ENCODE assay signal across 15 mouse cellular contexts in genomic region chr8:123675611-123676010, GRCm38 (mm10). TPM values are rescaled to one million over a fixed set of nuclear protein-coding genes. Genes with fewer than 3 reads are reported as not detected.
A peak's percentile ranks its signal among the peaks of the same experiment; 100 is the strongest.
DNase-seq lines count a peak whose midpoint lies in the region; ATAC-seq and TF ChIP-seq lines count a peak whose summit lies in the region.
"Had no signal": no experiment of that assay in that cellular context is flagged by ENCODE, and none has a peak within 500 bp of the region (broad histone marks: within the 10 kb centered on the region; RNA-seq: fewer than 3 reads in every experiment).

No protein-coding gene starts in this region.

- 0 out of 2 replicates have a peak, but pooled peaks have one; percentile 18 for ATAC-seq in heart, embryonic 12.5 days (ENCODE audit: insufficient number of reproducible peaks, low FRiP score)
- no peak for ATAC-seq in hindbrain, embryonic 13.5 days (ENCODE audit: low FRiP score)

- H3K4me3 ChIP-seq in heart, embryonic 12.5 days, result no peak overlapping the region
- no peak overlapping the region for H3K4me3 ChIP-seq in hindbrain, embryonic 13.5 days

- H3K4me1 ChIP-seq in heart, embryonic 12.5 days (replicated peaks), result peaks cover 14% of the 10 kb centered on the region
- H3K4me1 ChIP-seq in hindbrain, embryonic 13.5 days (replicated peaks), result peaks cover 19% of the 10 kb centered on the region

- intact Hi-C loops in heart, postnatal 10 days (cut with DNase I), result no loop called here

- H3K9me3 ChIP-seq in heart, embryonic 12.5 days (replicated peaks), result no peaks in the 10 kb centered on the region
- H3K9me3 ChIP-seq in hindbrain, embryonic 13.5 days, result no peaks in the 10 kb centered on the region

- peak overlapping the region; percentile 59 for H3K27ac ChIP-seq in heart, embryonic 12.5 days (ENCODE audit: poor library complexity, severe bottlenecking)
- H3K27ac ChIP-seq in hindbrain, embryonic 13.5 days, result peak overlapping the region; percentile 55
- H3K27ac ChIP-seq: liver, embryonic 14.5 days had no signal

- H3K4me2 ChIP-seq in heart, embryonic 12.5 days, result peak overlapping the region; percentile 28
- H3K4me2 ChIP-seq in hindbrain, embryonic 13.5 days, result no peak overlapping the region

- H3K36me3 ChIP-seq in heart, embryonic 12.5 days, result no peaks in the 10 kb centered on the region
- H3K36me3 ChIP-seq in hindbrain, embryonic 13.5 days, result no peaks in the 10 kb centered on the region

- H3K9ac ChIP-seq in heart, embryonic 12.5 days, result 0 out of 2 replicates have a peak overlapping the region, but pooled peaks have one; percentile 27
- no peak overlapping the region for H3K9ac ChIP-seq in hindbrain, embryonic 13.5 days
- H3K9ac ChIP-seq: liver, embryonic 14.5 days had no signal

- 12% methylated on average over 5 of the region's 5 CpGs for WGBS in heart, embryonic 12.5 days
- 57% methylated on average over 5 of the region's 5 CpGs for WGBS in hindbrain, embryonic 13.5 days

- 0 out of 2 replicates have a peak, but pooled peaks cover 3% of the 10 kb centered on the region for H3K27me3 ChIP-seq in heart, embryonic 12.5 days (replicated peaks)
- H3K27me3 ChIP-seq in hindbrain, embryonic 13.5 days, result no peaks in the 10 kb centered on the region

- no peak for TF ChIP-seq POLR2A in brain, embryonic 14.5 days (IDR thresholded peaks at IDR 0.05; ENCODE audit: borderline replicate concordance, extremely low read depth, insufficient read depth, insufficient read length, poor library complexity, severe bottlenecking)

- TF ChIP-seq CTCF in brain, embryonic 14.5 days (IDR thresholded peaks at IDR 0.05; ENCODE audit: borderline replicate concordance, extremely low read depth, insufficient read depth, insufficient read length), result no peak

- DNase-seq in heart, postnatal 10 days, result no peak
- DNase-seq in lung, adult 18-20 months, result peak; percentile 13 to 27
- DNase-seq in lung, postnatal 10 days, result no peak
- peak; percentile 26 for DNase-seq in brain, embryonic 14.5 days (ENCODE audit: low read depth)
- DNase-seq in adrenal gland, adult 8-10 months, result no peak
- no peak for DNase-seq in MN1 (ENCODE audit: low spot score)
- DNase-seq: cerebellum, adult 8-10 months; kidney, adult 11 months; kidney, postnatal 14 days; layer of hippocampus, adult 9-11 months; retina, postnatal 1 day; thymus, postnatal 4 days had no signal

RNA-seq across cellular contexts. Expression of gene Rhou, which starts 21.9 kb away (rescaled TPM):
- polyA plus RNA-seq in heart, embryonic 12.5 days (2016; fragmentation: Nextera tagmentation; extraction: Ambion mirVana), result 10.7 and 13.4 TPM in 2 replicates
- total RNA-seq in heart, postnatal 10 days (2021), result 10 to 100 TPM; 11.2 to 13.1 TPM
- polyA plus RNA-seq in brain, embryonic 14.5 days (2012; rRNA removed), result 20.9 and 30.1 TPM in 2 replicates
- polyA plus RNA-seq in hindbrain, embryonic 13.5 days (2015; fragmentation: Nextera tagmentation; extraction: Ambion mirVana), result 11.3 and 12.2 TPM in 2 replicates
- 10 to 100 TPM; 32.7 to 40.0 (median 35.4) TPM for total RNA-seq in adrenal gland, adult 8-10 months (2022)

Comparison
In these comparisons a context has a peak if more than half of its experiments do, and no peak if none do; other contexts are left out.
1. DNase-seq: peak in lung, adult 18-20 months (2 of 2) and brain, embryonic 14.5 days (single experiment); none in heart, postnatal 10 days (0 of 2), lung, postnatal 10 days (single experiment), adrenal gland, adult 8-10 months (single experiment) and MN1 (single experiment).